Mouse (Mus musculus): Measurements from ENCODE around the gene Brd3.

DNA sequence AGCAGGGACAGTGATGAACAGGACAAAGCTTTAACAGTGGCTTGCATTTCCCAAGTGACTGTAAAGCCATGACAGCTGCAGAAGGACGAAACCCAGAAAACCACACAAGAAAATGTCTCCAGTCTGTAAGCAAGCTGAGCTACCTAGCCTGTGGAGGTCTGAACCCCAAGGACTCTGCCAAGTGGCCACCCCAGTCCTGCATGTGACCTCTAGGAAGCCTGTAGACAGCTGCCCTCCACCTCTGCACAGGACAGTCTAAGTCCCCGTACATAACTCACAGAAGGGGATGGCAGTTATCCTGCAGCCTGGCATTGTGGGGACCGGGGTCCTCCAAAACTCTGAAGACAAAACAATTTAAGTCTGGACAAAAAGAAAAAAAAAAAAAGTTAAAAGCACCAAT is 61.6 kb downstream of the Brd3 start:
- no peak for TF ChIP-seq CTCF (IDR thresholded peaks at IDR 0.05; ENCODE audit: borderline replicate concordance, insufficient read depth, low read depth, low read length)
- TF ChIP-seq POLR2A (IDR thresholded peaks at IDR 0.05; ENCODE audit: borderline replicate concordance, insufficient read depth, low read length), result no peak
